Mouse (Mus musculus) spleen, adult 18-20 months (tissue): ENCODE results near the gene Atp8a2.
"Not testable (repeated sequence)": the region's sequence is repeated elsewhere in the genome, so short reads cannot be mapped to it uniquely, and the experiment has no call there.

Experiments
- DNase-seq, 2 experiments: peaks; one replicate each; pipeline ENCODE4 v3.0.0; 2022; ENCODE audit warnings: mixed read lengths in 2 of 2

The Atp8a2 gene

GRCm38 (mm10) chr14:59759196-59759839 is 437.7 kb downstream of the Atp8a2 start:
- no peak for DNase-seq

- DNase-seq: no peak
Observed at GRCm38 (mm10) chr14:59752401-59752800, 444.6 kb downstream of the Atp8a2 start.

- DNase-seq: no peak
Observed at GRCm38 (mm10) chr14:59750005-59750404, 447.0 kb downstream of the Atp8a2 start.

- no peak for DNase-seq
Observed at GRCm38 (mm10) chr14:59745676-59746075, 451.3 kb downstream of the Atp8a2 start.

GRCm38 (mm10) chr14:59741752-59742151 is 455.2 kb downstream of the Atp8a2 start:
- no peak for DNase-seq

- DNase-seq: no peak
Observed at GRCm38 (mm10) chr14:59739446-59739845, 457.5 kb downstream of the Atp8a2 start.

GRCm38 (mm10) chr14:59737734-59738294 is 459.2 kb downstream of the Atp8a2 start:
- no peak for DNase-seq

- DNase-seq: no peak
Observed at GRCm38 (mm10) chr14:59736861-59737700, 459.9 kb downstream of the Atp8a2 start.

- no peak for DNase-seq
Observed at GRCm38 (mm10) chr14:59730043-59730390, 467.0 kb downstream of the Atp8a2 start.

- DNase-seq: no peak
Observed at GRCm38 (mm10) chr14:59729298-59730042, 467.5 kb downstream of the Atp8a2 start.

- DNase-seq: no peak
Observed at GRCm38 (mm10) chr14:59727016-59727415, 470.0 kb downstream of the Atp8a2 start.

GRCm38 (mm10) chr14:59723163-59723562 is 473.8 kb downstream of the Atp8a2 start:
- no peak for DNase-seq

- DNase-seq: no peak
Observed at GRCm38 (mm10) chr14:59721957-59722356, 475.0 kb downstream of the Atp8a2 start.

GRCm38 (mm10) chr14:59721356-59721755 is 475.6 kb downstream of the Atp8a2 start:
- DNase-seq: no peak

- DNase-seq: no peak
Observed at GRCm38 (mm10) chr14:59720386-59720785, 476.6 kb downstream of the Atp8a2 start.

GRCm38 (mm10) chr14:59716443-59717085 is 480.4 kb downstream of the Atp8a2 start:
- not testable (repeated sequence) for DNase-seq

GRCm38 (mm10) chr14:59715695-59716442 is 481.1 kb downstream of the Atp8a2 start:
- no peak for DNase-seq

GRCm38 (mm10) chr14:59709505-59710335 is 487.3 kb downstream of the Atp8a2 start:
- no peak for DNase-seq

- DNase-seq: no peak
Observed at GRCm38 (mm10) chr14:59708009-59708408, 489.0 kb downstream of the Atp8a2 start.

GRCm38 (mm10) chr14:59705326-59706058 is 491.5 kb downstream of the Atp8a2 start:
- no peak for DNase-seq
